Mouse (Mus musculus) inflammation-experienced regulatory T-cells, adult 16 weeks (primary cell): ENCODE data around the gene Lyl1. TPM values are rescaled to one million over a fixed set of nuclear protein-coding genes. Genes with fewer than 3 reads are reported as not detected.

Source experiments
- polyA plus RNA-seq: library from polyadenylated mRNA; unstranded; fragments of 100-300 nt; shearing (Covaris generic); gene quantifications from one replicate; pipeline ENCODE4 v1.2.1, GENCODE M21; 2017

The Lyl1 gene
- 0.54 TPM for polyA plus RNA-seq

GRCm38 (mm10) chr8:84700941-84701911 lies at the start of gene Lyl1:
Lyl1 (plus strand) TSS chr8:84701457.

GRCm38 (mm10) chr8:84662581-84663065 lies 38.6 kb upstream of the Lyl1 start, which contains the start of gene Ier2:
Ier2 (minus strand) TSS chr8:84662852.

GRCm38 (mm10) chr8:84686191-84687002 lies 14.9 kb upstream of the Lyl1 start, which contains the start of gene Trmt1:
Trmt1 (plus strand) TSS chr8:84686307.

GRCm38 (mm10) chr8:84687705-84688100 lies 13.6 kb upstream of the Lyl1 start, which contains the start of gene Nacc1:
Nacc1 (minus strand) TSS chr8:84687862.

GRCm38 (mm10) chr8:84722850-84723570 lies 21.8 kb downstream of the Lyl1 start, which contains the start of gene G430095P16Rik:
G430095P16Rik (plus strand) TSS chr8:84723007.

Other genes with a start within 250 kb of the Lyl1 start
- 170 TPM for gene Ier2, start 38.6 kb upstream of the Lyl1 start, polyA plus RNA-seq
- gene Trmt1, start 15.2 kb upstream of the Lyl1 start, polyA plus RNA-seq: 63.7 TPM
- 3.9 TPM for gene Nacc1, start 13.6 kb upstream of the Lyl1 start, polyA plus RNA-seq
- gene G430095P16Rik, start 21.6 kb downstream of the Lyl1 start, polyA plus RNA-seq: 29.3 TPM
- 3.4 TPM for gene Nfix, start 98.9 kb downstream of the Lyl1 start, polyA plus RNA-seq
- 9.0 TPM for gene Dand5, start 121.4 kb downstream of the Lyl1 start, polyA plus RNA-seq
- gene Gadd45gip1, start 130.1 kb downstream of the Lyl1 start, polyA plus RNA-seq: 30.6 TPM
- 211 TPM for gene Rad23a, start 139.2 kb downstream of the Lyl1 start, polyA plus RNA-seq
- gene Calr, start 145.5 kb downstream of the Lyl1 start, polyA plus RNA-seq: 499 TPM
- gene Farsa, start 155.5 kb downstream of the Lyl1 start, polyA plus RNA-seq: 111 TPM
- gene Syce2, start 170.7 kb downstream of the Lyl1 start, polyA plus RNA-seq: 8.3 TPM
- 37.3 TPM for gene Gcdh, start 192.5 kb downstream of the Lyl1 start, polyA plus RNA-seq
- gene Klf1, start 200.5 kb downstream of the Lyl1 start, polyA plus RNA-seq: 0.32 TPM
- 21.8 TPM for gene Dnase2a, start 207.1 kb downstream of the Lyl1 start, polyA plus RNA-seq
- 1.5 TPM for gene Mast1, start 235.9 kb downstream of the Lyl1 start, polyA plus RNA-seq
- 0.24 TPM for gene Rtbdn, start 245.5 kb downstream of the Lyl1 start, polyA plus RNA-seq